Mouse (Mus musculus) kidney, postnatal 0 days (tissue): ENCODE results near the gene Smoc1. TPM values are rescaled to one million over a fixed set of nuclear protein-coding genes. Genes with fewer than 3 reads are reported as not detected.

ENCODE experiments used
- ATAC-seq: fragments of 200-750 bp; cut with Nextera tagmentation; replicated peaks from 2 replicates; pipeline ENCODE4 v1.8.0; 2017; ENCODE audit warnings: low read depth, moderate number of reproducible peaks, moderate TSS enrichment, moderate library complexity; ENCODE audit not compliant: low FRiP score
- DNase-seq: peaks from one replicate; pipeline ENCODE4 v3.0.0-alpha.2; 2016; ENCODE audit warnings: low spot score
- H3K27ac ChIP-seq: fragments of 300-500 bp; sonication (generic); 2 replicates; pipeline ENCODE4 v1.5.1; 2014; ENCODE audit warnings: mild to moderate bottlenecking
- H3K27me3 ChIP-seq: fragments of 300-500 bp; sonication (generic); 2 replicates; pipeline ENCODE4 v1.6.1; 2014; ENCODE audit warnings: low read length, mixed read lengths; ENCODE audit not compliant: insufficient read depth
- H3K36me3 ChIP-seq: fragments of 300-500 bp; sonication (generic); 2 replicates; pipeline ENCODE4 v1.6.1; 2014; ENCODE audit warnings: low read length, mixed read lengths; ENCODE audit not compliant: insufficient read depth
- H3K4me1 ChIP-seq: fragments of 300-500 bp; sonication (generic); replicated peaks from 2 replicates; pipeline ENCODE4 v1.6.1; 2014; ENCODE audit warnings: antibody characterized with exemption, low read length, mixed read lengths; ENCODE audit not compliant: insufficient read depth
- H3K4me2 ChIP-seq: fragments of 300-500 bp; sonication (generic); 2 replicates; pipeline ENCODE4 v1.6.1; 2014; ENCODE audit warnings: mild to moderate bottlenecking, low read length, moderate library complexity, mixed read lengths
- H3K4me3 ChIP-seq: fragments of 300-500 bp; sonication (generic); replicated peaks from 2 replicates; pipeline ENCODE4 v1.5.1; 2014; ENCODE audit warnings: low read depth, low read length
- H3K9ac ChIP-seq: fragments of 300-500 bp; sonication (generic); 2 replicates; pipeline ENCODE4 v1.6.1; 2014; ENCODE audit warnings: low read depth, low read length
- H3K9me3 ChIP-seq: fragments of 300-500 bp; sonication (generic); replicated peaks from 2 replicates; pipeline ENCODE4 v1.6.1; 2016; ENCODE audit warnings: low read length, inconsistent platforms, mixed read lengths
- CTCF ChIP-seq: IDR thresholded peaks from 2 replicates; pipeline ENCODE4 v1.5.1; 2016; ENCODE audit warnings: antibody characterized with exemption, low read depth, mild to moderate bottlenecking, moderate library complexity
- WGBS: fragments of 180-500 bp; shearing (Covaris S2); extraction: QIAGEN DNeasy Blood & Tissue Kit; methylation state at CpG from one replicate; pipeline ENCODE4 v1.1.7; 2014; 5-methylcytosine and 5-hydroxymethylcytosine counted together
- polyA plus RNA-seq: library from polyadenylated mRNA; unstranded; fragments of >200 nt; fragmentation: Nextera tagmentation; extraction: Ambion mirVana; gene quantifications from 2 replicates; pipeline ENCODE4 v1.2.1, GENCODE M21; 2015

The Smoc1 gene
- polyA plus RNA-seq, 1 experiment from 2014 or later, result 0.72 TPM

DNA sequence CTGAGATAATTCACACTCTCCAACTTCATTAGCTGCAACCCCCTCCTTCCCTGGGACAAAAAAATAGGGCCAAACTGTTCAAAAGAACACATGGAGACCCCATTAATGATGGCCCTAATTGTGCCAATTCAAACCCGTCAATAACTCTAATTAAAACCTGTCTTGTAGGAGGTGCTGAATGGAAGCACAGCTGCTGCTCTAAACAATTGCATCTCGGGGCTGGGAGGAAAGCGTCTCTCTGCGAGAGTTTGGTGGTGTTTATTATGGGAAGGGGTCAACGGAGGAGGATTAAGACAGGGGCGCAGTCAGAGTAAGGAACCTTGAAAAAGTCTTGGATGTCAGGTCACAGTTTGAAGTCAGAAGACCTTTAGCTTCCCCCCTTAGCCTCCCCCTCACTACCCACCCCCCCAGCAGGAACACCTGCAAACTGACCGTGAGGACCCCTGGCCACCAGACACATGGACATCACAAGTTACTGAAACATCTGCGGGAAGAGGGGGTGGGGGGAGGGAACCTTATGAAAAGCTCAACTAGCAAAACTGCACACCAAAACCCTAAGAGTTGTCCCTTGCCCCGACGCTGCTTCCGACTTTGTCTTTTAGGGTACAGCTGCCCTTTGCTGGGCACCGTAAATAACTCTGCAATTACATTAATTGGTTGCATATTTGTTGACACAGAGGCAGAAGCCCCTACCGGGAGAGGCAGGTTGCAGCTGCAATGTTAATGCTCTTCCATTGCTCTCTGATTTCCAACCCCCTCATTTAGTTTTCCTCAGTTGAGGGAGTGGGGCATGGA is 23.6 kb upstream of the Smoc1 start:
- Histone ChIP-seq H3K4me2 (no peak overlapping the region), H3K9me3 (no peaks in the 10 kb centered on the region), H3K27ac (no peak overlapping the region), H3K27me3 (peaks cover 6% of the 10 kb centered on the region), H3K4me3 (no peak overlapping the region), H3K4me1 (no peaks in the 10 kb centered on the region), H3K9ac (no peak overlapping the region), H3K36me3 (no peaks in the 10 kb centered on the region)
- no peak for TF ChIP-seq CTCF
- no peak for DNase-seq
- 11% methylated on average over 13 of the region's 13 CpGs for WGBS
- no peak for ATAC-seq

DNA sequence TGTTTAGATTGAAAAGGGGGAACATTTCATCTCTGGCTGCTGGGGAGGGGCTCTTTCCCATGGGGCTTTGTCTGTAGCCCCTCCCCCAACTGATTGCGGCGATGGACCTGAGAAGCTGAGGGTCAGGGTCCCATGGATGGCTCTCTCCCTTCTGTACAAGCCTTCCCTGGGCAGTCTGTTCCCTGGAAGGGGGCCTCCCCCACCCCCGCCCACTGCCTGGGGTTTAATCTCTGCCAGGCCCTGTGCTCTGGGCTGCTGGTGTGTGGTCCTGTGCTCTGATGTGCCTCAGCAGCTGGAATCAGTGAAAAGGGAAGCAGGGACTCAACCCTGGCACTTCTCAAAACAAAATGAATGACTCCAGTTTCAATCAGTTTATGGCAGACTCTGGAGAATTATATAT is 16.8 kb upstream of the Smoc1 start:
- H3K4me2 ChIP-seq, result no peak overlapping the region
- no peaks in the 10 kb centered on the region for H3K27me3 ChIP-seq
- H3K36me3 ChIP-seq, result no peaks in the 10 kb centered on the region
- no peaks in the 10 kb centered on the region for H3K9me3 ChIP-seq
- no peak overlapping the region for H3K4me3 ChIP-seq
- ATAC-seq (no peak), DNase-seq (no peak)
- H3K9ac ChIP-seq, result no peak overlapping the region
- H3K4me1 ChIP-seq, result no peaks in the 10 kb centered on the region
- no peak overlapping the region for H3K27ac ChIP-seq
- TF ChIP-seq CTCF, result no peak
- 23% methylated on average over 3 of the region's 3 CpGs for WGBS

DNA sequence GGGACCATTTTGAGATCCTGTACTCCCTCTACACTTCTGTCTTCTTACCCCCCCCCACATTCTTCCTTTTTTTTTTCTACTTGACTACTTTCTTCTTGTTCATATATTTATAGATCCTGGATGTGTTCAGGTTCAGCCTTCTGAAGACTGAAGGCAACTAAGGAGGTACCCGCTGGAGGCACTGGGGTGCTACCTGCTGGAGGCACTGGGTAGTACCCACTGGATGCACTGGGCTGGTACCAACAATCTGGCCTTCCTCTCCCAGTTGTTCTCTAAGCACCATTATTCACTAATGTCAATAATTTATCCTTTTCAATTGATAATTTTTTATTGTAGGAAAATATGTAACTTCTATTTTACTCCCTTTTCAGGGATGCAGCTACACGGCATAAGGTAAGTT is 14.6 kb upstream of the Smoc1 start:
- Histone ChIP-seq H3K4me1 (no peaks in the 10 kb centered on the region), H3K27me3 (no peaks in the 10 kb centered on the region), H3K9me3 (no peaks in the 10 kb centered on the region), H3K4me3 (no peak overlapping the region), H3K36me3 (no peaks in the 10 kb centered on the region), H3K4me2 (no peak overlapping the region), H3K9ac (no peak overlapping the region), H3K27ac (no peak overlapping the region)
- ATAC-seq (no peak), DNase-seq (no peak)
- no peak for TF ChIP-seq CTCF
- 86% methylated on average over 2 of the region's 2 CpGs for WGBS

DNA sequence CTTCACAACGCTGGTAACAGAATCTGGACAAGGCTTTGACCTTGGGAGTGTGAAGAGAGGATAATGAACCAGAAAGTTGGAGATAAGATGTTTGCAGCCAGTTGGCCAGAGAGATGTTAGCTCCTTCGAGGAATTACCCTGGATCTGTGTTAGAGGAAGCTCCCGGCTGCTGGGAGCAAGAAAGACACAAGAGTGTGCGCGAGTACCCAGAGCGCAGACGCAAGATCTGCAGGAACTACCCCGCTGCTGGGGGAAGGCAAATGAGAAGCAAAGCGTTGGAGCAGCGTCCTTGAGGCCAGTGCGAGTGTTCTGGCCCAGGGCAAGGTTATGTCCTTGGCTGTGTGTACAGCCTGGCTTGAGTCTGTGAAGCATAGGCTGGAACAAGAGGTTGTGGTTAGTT is 13.1 kb upstream of the Smoc1 start:
- 72% methylated on average over 11 of the region's 11 CpGs for WGBS
- TF ChIP-seq CTCF, result no peak
- H3K9me3 ChIP-seq, result no peaks in the 10 kb centered on the region
- no peak overlapping the region for H3K9ac ChIP-seq
- no peak overlapping the region for H3K4me2 ChIP-seq
- H3K27me3 ChIP-seq, result no peaks in the 10 kb centered on the region
- H3K36me3 ChIP-seq, result no peaks in the 10 kb centered on the region
- no peak overlapping the region for H3K27ac ChIP-seq
- no peaks in the 10 kb centered on the region for H3K4me1 ChIP-seq
- H3K4me3 ChIP-seq, result no peak overlapping the region
- DNase-seq (no peak), ATAC-seq (no peak)

DNA sequence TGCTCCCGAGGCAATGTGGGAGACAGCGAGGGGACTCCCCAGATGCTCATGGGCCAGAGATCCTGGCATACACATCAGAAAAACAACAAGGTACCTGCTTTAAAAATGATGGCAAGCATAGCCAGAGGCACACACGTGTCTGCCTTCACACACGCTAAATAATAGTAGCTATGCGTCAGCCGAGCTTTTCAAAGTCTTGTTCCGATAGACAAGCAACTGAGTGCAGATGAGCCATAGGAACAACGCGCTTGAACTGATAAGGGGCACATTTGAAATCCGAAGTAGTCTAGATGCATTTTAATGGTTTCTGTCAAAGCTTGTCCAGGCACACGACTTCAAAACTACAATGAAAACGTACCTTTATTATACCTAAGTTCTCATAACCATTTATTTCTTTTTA is 9.0 kb upstream of the Smoc1 start:
- H3K4me3 ChIP-seq, result no peak overlapping the region
- H3K4me1 ChIP-seq, result no peaks in the 10 kb centered on the region
- TF ChIP-seq CTCF, result no peak
- H3K27me3 ChIP-seq, result no peaks in the 10 kb centered on the region
- no peaks in the 10 kb centered on the region for H3K9me3 ChIP-seq
- WGBS, result 91% methylated on average over 12 of the region's 12 CpGs
- H3K9ac ChIP-seq, result no peak overlapping the region
- H3K27ac ChIP-seq, result no peak overlapping the region
- no peak overlapping the region for H3K4me2 ChIP-seq
- no peak for DNase-seq
- no peak for ATAC-seq
- no peaks in the 10 kb centered on the region for H3K36me3 ChIP-seq

DNA sequence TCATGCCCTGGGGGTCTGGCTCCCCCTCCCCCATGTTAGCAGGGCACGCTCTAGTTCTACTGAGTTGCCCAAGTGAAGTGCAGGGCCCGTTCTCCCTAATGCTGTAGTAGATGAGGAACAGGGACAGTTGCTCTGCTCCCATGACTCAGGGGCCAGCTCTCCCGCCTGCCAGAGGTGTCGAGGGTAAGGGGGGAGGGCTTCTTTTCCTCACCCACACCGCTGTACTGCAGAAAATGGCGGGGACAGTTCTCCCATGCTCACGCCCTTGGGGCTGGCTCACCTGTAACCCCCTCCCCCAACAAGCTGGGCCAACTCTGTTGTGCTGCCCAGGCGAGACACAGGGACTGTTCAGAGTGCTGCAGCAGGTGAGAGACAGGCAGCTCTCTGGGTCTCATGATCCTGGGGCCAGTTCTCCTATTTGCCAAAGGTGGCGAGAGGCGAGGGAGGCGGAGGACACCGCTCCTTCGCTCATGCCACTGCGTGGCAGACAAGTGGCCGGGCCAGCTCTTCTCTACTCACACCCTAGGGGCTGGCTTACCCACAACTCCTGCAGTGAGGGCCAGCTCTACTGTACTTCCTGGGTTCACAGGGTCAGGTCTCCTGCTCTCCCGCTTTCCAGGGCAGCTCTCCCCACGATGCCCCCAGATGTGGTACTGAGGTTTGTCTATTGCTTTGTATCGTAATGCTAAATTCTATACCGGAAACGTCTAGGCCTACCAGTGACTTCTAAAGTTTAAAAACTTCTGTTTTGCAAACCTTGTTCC is 7.9 kb upstream of the Smoc1 start:
- ATAC-seq, result no peak; the same call in 1 of the 2 replicates
- no peak overlapping the region for H3K9ac ChIP-seq
- WGBS, result 84% methylated on average over 20 of the region's 20 CpGs
- TF ChIP-seq CTCF, result no peak
- H3K27me3 ChIP-seq, result no peaks in the 10 kb centered on the region
- DNase-seq, result no peak
- no peaks in the 10 kb centered on the region for H3K9me3 ChIP-seq
- H3K27ac ChIP-seq, result no peak overlapping the region
- H3K36me3 ChIP-seq, result no peaks in the 10 kb centered on the region
- no peak overlapping the region for H3K4me2 ChIP-seq
- H3K4me1 ChIP-seq, result no peaks in the 10 kb centered on the region
- no peak overlapping the region for H3K4me3 ChIP-seq
